17 mouse cellular contexts compared by ENCODE assay signal in the genomic region with DNA sequence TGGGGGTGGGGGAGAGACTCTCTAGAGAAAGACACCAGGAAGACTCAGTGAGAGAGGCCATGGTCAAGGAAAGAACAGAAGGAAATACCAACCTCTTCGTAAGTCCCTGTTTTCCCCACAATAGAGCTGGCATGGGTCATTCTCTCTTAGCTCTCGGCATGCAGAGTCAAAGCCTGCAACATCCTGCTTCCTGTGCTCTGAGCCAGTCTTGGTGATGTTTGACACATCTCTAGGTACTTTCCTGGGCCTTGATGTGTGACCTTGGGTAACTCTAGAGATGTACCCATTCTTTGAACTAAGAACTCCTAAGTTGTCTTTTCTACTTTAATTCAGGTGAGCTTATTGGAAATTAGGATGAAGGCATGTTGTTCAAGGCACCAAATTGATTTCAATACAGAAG.
"Had no signal": no experiment of that assay in that cellular context is flagged by ENCODE, and none has a peak within 500 bp of the region (broad histone marks: within the 10 kb centered on the region; RNA-seq: fewer than 3 reads in every experiment).

No protein-coding gene starts in this region.

- H3K4me1 ChIP-seq: liver, embryonic 15.5 days; midbrain, embryonic 12.5 days; stomach, embryonic 15.5 days had no signal

- H3K4me3 ChIP-seq: limb, embryonic 13.5 days; liver, embryonic 15.5 days; midbrain, embryonic 12.5 days; stomach, embryonic 15.5 days had no signal

- H3K36me3 ChIP-seq: limb, embryonic 13.5 days; liver, embryonic 15.5 days; midbrain, embryonic 12.5 days; stomach, embryonic 15.5 days had no signal

- H3K27me3 ChIP-seq: liver, embryonic 15.5 days; midbrain, embryonic 12.5 days; stomach, embryonic 15.5 days had no signal

- H3K4me2 ChIP-seq: limb, embryonic 13.5 days; liver, embryonic 15.5 days; lung, embryonic 14.5 days; midbrain, embryonic 12.5 days; stomach, embryonic 15.5 days had no signal

- H3K9me3 ChIP-seq: limb, embryonic 13.5 days; liver, embryonic 15.5 days; midbrain, embryonic 12.5 days; stomach, embryonic 15.5 days had no signal

- ATAC-seq: midbrain, embryonic 16.5 days had no signal

- H3K9ac ChIP-seq: limb, embryonic 13.5 days; liver, embryonic 15.5 days; lung, embryonic 14.5 days; midbrain, embryonic 12.5 days; stomach, embryonic 15.5 days had no signal

- DNase-seq: kidney, adult 11 months; kidney, adult 9 months; kidney, postnatal 36 days; layer of hippocampus, adult 9-11 months; left cerebral cortex, postnatal 4 days; lung, embryonic 14.5 days; lung, postnatal 10 days; right cerebral cortex, adult 18-20 months; right cerebral cortex, postnatal 25 days; thymus, postnatal 36 days had no signal

- H3K27ac ChIP-seq: kidney, postnatal 0 days; limb, embryonic 13.5 days; liver, embryonic 15.5 days; macrophage; midbrain, embryonic 12.5 days; stomach, embryonic 15.5 days had no signal
